Mouse (Mus musculus): ENCODE measurements at regions not wholly inside any gene's neighbourhood (a gene's known extent, or its start where the extent isn't known, plus 50 kb on each side); places are given as distances from the start of the nearest gene placed in this dataset.

GRCm38 (mm10) chr1:90280227-90280626 is 76.4 kb downstream of the Ackr3 start:
- no peak for TF ChIP-seq CTCF (IDR thresholded peaks at IDR 0.05; ENCODE audit: control insufficient read depth, insufficient read depth, insufficient read length)
- no peak for TF ChIP-seq USF1 (IDR thresholded peaks at IDR 0.05; ENCODE audit: low read depth)
- TF ChIP-seq MYOG (IDR thresholded peaks at IDR 0.05; ENCODE audit: control insufficient read depth, extremely low read depth, insufficient read length): no peak
- no peak for TF ChIP-seq FOSL1 (IDR thresholded peaks at IDR 0.05; ENCODE audit: insufficient read depth, low read length, poor library complexity, severe bottlenecking)
- TF ChIP-seq CEBPB (IDR thresholded peaks at IDR 0.05; ENCODE audit: low read depth): no peak
- no peak for TF ChIP-seq MAX (IDR thresholded peaks at IDR 0.05)
- TF ChIP-seq MYOD1 (IDR thresholded peaks at IDR 0.05; ENCODE audit: control insufficient read depth, insufficient read length, low read depth): no peak
